In the genomic region with DNA sequence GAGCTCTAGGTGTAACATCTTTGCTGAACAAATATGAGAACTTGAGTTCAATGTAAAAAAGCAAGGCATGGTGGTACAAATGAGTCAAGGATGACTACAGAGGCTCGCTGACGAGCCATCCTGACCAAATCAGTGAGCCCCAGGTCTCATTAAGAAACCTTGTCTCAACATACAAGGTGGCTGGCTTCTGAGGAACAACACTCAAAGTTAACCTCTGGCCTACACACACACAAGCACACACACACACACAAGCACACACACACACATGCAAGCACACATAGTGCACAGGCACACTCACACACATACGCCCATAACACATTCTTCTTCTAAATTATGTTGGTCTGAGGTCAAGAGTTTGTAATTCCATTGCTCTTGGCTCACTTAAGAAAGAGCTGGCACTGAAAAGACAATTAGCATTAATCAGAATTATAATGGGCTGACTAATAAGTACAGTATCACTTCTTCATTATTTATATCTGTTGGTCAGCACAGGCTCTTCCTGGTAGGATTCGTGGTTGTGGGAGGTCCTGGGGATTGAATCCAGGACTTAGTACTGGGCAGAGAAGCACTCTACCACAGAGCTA, we compare ENCODE assay signal across 17 mouse cellular contexts. TPM values are rescaled to one million over a fixed set of nuclear protein-coding genes. Genes with fewer than 3 reads are reported as not detected.
DNase-seq lines count a peak whose midpoint lies in the region; ATAC-seq and TF ChIP-seq lines count a peak whose summit lies in the region.
"Had no signal": no experiment of that assay in that cellular context is flagged by ENCODE, and none has a peak within 500 bp of the region (broad histone marks: within the 10 kb centered on the region; RNA-seq: fewer than 3 reads in every experiment).

No protein-coding gene starts in this region.

- no peaks in the 10 kb centered on the region for H3K36me3 ChIP-seq in kidney, postnatal 0 days (ENCODE audit: insufficient read depth, low read length)
- no peaks in the 10 kb centered on the region for H3K36me3 ChIP-seq in lung, postnatal 0 days (ENCODE audit: insufficient read depth, low read length)
- H3K36me3 ChIP-seq in stomach, postnatal 0 days (ENCODE audit: control insufficient read depth, insufficient read depth, low read length): no peaks in the 10 kb centered on the region
- H3K36me3 ChIP-seq: embryonic facial prominence, embryonic 10.5 days; forebrain, embryonic 10.5 days; heart, embryonic 10.5 days; hindbrain, embryonic 12.5 days had no signal

- in situ Hi-C loops in Patski (cut with MboI; ENCODE audit: low pct_unique_long_range_greater_than_20kb): no loop called here

- CTCF ChIA-PET in Patski (lab: Charles Lee): interaction anchor here (1.6 kb wide), 1 partner anchor 34 kb away, joined by 3 read pairs; no protein-coding TSS in a partner anchor

- H3K4me3 ChIP-seq in kidney, postnatal 0 days (replicated peaks; ENCODE audit: low read depth, low read length): no peak overlapping the region
- no peak overlapping the region for H3K4me3 ChIP-seq in lung, postnatal 0 days (ENCODE audit: low read depth, low read length)
- no peak overlapping the region for H3K4me3 ChIP-seq in stomach, postnatal 0 days (ENCODE audit: low read depth, low read length)
- H3K4me3 ChIP-seq: embryonic facial prominence, embryonic 10.5 days; erythroblast, embryonic 14.5 days; forebrain, embryonic 10.5 days; gastrocnemius, adult 2 months; heart, embryonic 10.5 days; hindbrain, embryonic 12.5 days had no signal

- no peak for TF ChIP-seq CTCF in kidney, postnatal 0 days (IDR thresholded peaks at IDR 0.05; ENCODE audit: low read depth)
- TF ChIP-seq CTCF in lung, postnatal 0 days (IDR thresholded peaks at IDR 0.05): no peak
- TF ChIP-seq CTCF in Patski (IDR thresholded peaks at IDR 0.05): no peak
- TF ChIP-seq CTCF in stomach, postnatal 0 days (IDR thresholded peaks at IDR 0.05; ENCODE audit: low read depth): no peak

- H3K4me2 ChIP-seq in kidney, postnatal 0 days (ENCODE audit: low read length): no peak overlapping the region
- no peak overlapping the region for H3K4me2 ChIP-seq in lung, postnatal 0 days (replicated peaks; ENCODE audit: low read depth, low read length)
- no peak overlapping the region for H3K4me2 ChIP-seq in stomach, postnatal 0 days (replicated peaks; ENCODE audit: low read depth)
- H3K4me2 ChIP-seq: hindbrain, embryonic 12.5 days had no signal

- WGBS in kidney, postnatal 0 days: 80% methylated on average over 4 of the region's 4 CpGs
- WGBS in lung, postnatal 0 days: 80% methylated on average over 4 of the region's 4 CpGs
- WGBS in stomach, postnatal 0 days: 70% methylated on average over 4 of the region's 4 CpGs

- H3K27ac ChIP-seq in kidney, postnatal 0 days: no peak overlapping the region
- H3K27ac ChIP-seq in lung, postnatal 0 days (ENCODE audit: low read length): no peak overlapping the region
- peak overlapping the region; percentile 31; the same call in 1 of the 2 replicates for H3K27ac ChIP-seq in stomach, postnatal 0 days (replicated peaks)
- H3K27ac ChIP-seq: embryonic facial prominence, embryonic 10.5 days; forebrain, embryonic 10.5 days; gastrocnemius, adult 2 months; heart, embryonic 10.5 days; hindbrain, embryonic 12.5 days had no signal

- no peaks in the 10 kb centered on the region for H3K4me1 ChIP-seq in kidney, postnatal 0 days (replicated peaks; ENCODE audit: insufficient read depth, low read length)
- H3K4me1 ChIP-seq in lung, postnatal 0 days (ENCODE audit: insufficient read depth, low read depth, low read length): no peaks in the 10 kb centered on the region
- no peaks in the 10 kb centered on the region for H3K4me1 ChIP-seq in stomach, postnatal 0 days (replicated peaks; ENCODE audit: control insufficient read depth, insufficient read depth)

- ATAC-seq in kidney, postnatal 0 days (replicated peaks; ENCODE audit: low FRiP score, low read depth): no peak
- ATAC-seq in lung, postnatal 0 days: no peak
- no peak for ATAC-seq in Patski
- no peak for ATAC-seq in stomach, postnatal 0 days (ENCODE audit: low FRiP score, low TSS enrichment)
- ATAC-seq: forebrain, embryonic 14.5 days had no signal

- POLR2A ChIA-PET in Patski (lab: Charles Lee): interaction anchor here (0.7 to 1.3 kb wide), 3 partner anchors 56 to 105 kb away, joined by 3 read pairs; no protein-coding TSS in a partner anchor

- H3K9me3 ChIP-seq in kidney, postnatal 0 days (replicated peaks; ENCODE audit: low read length): no peaks in the 10 kb centered on the region
- no peaks in the 10 kb centered on the region for H3K9me3 ChIP-seq in lung, postnatal 0 days (ENCODE audit: low read length)
- no peaks in the 10 kb centered on the region for H3K9me3 ChIP-seq in stomach, postnatal 0 days (ENCODE audit: control insufficient read depth, low read length)
- H3K9me3 ChIP-seq: embryonic facial prominence, embryonic 10.5 days; forebrain, embryonic 10.5 days; heart, embryonic 10.5 days; hindbrain, embryonic 12.5 days had no signal

- TF ChIP-seq EP300 in lung, postnatal 0 days (IDR thresholded peaks at IDR 0.05): no peak
- TF ChIP-seq EP300 in stomach, postnatal 0 days (optimal IDR thresholded peaks at IDR 0.05): no peak

- no peak overlapping the region for H3K9ac ChIP-seq in kidney, postnatal 0 days (ENCODE audit: low read depth, low read length)
- no peak overlapping the region for H3K9ac ChIP-seq in lung, postnatal 0 days (replicated peaks; ENCODE audit: low read depth)
- H3K9ac ChIP-seq in stomach, postnatal 0 days (ENCODE audit: low read length): no peak overlapping the region
- H3K9ac ChIP-seq: hindbrain, embryonic 12.5 days had no signal

- DNase-seq in kidney, postnatal 0 days (ENCODE audit: low spot score): peak; percentile 28
- no peak for DNase-seq in kidney, postnatal 4 days
- DNase-seq in lung, postnatal 0 days (ENCODE audit: low spot score): peak; percentile 19
- DNase-seq in lung, postnatal 14 days: no peak
- peak; percentile 64 for DNase-seq in Patski (ENCODE audit: low read depth, low spot score)
- no peak for DNase-seq in stomach, postnatal 0 days (ENCODE audit: low spot score)
- DNase-seq in layer of hippocampus, postnatal 14 days (ENCODE audit: low spot score in 2 of 2): no peak
- DNase-seq: adrenal gland, postnatal 25 days; gastrocnemius, adult 2 months; gastrocnemius, postnatal 25 days; heart, postnatal 4 days had no signal

- H3K27me3 ChIP-seq in kidney, postnatal 0 days (ENCODE audit: insufficient read depth, low read length): no peaks in the 10 kb centered on the region
- H3K27me3 ChIP-seq in lung, postnatal 0 days (replicated peaks; ENCODE audit: insufficient read depth, low read length): no peaks in the 10 kb centered on the region
- H3K27me3 ChIP-seq in Patski: no peaks in the 10 kb centered on the region
- no peaks in the 10 kb centered on the region for H3K27me3 ChIP-seq in stomach, postnatal 0 days (ENCODE audit: control insufficient read depth, insufficient read depth, low read length)
- H3K27me3 ChIP-seq: hindbrain, embryonic 12.5 days had no signal

RNA-seq across cellular contexts. Expression of gene Ppp1cb, which starts 16.6 kb away (rescaled TPM):
- polyA plus RNA-seq in kidney, postnatal 0 days (2015; fragmentation: Nextera tagmentation; extraction: Ambion mirVana): 223 and 226 TPM in 2 replicates
- polyA plus RNA-seq in lung, postnatal 0 days (2015; fragmentation: Nextera tagmentation; extraction: Ambion mirVana): 159 and 165 TPM in 2 replicates
- polyA plus RNA-seq in Patski (2021): 243 TPM
- 182 and 193 TPM in 2 replicates for polyA plus RNA-seq in stomach, postnatal 0 days (2015; fragmentation: Nextera tagmentation; extraction: Ambion mirVana)
- 100 to 1,000 TPM; 382 to 407 TPM for total RNA-seq in layer of hippocampus, postnatal 14 days (2021)

Comparison
In these comparisons a context has a peak if more than half of its experiments do, and no peak if none do; other contexts are left out.
1. DNase-seq: peak in kidney, postnatal 0 days (single experiment), lung, postnatal 0 days (single experiment) and Patski (single experiment); none in kidney, postnatal 4 days (0 of 2), lung, postnatal 14 days (single experiment), stomach, postnatal 0 days (single experiment) and layer of hippocampus, postnatal 14 days (0 of 2).